Comparison of ENCODE assay signal across 9 mouse cellular contexts in genomic region chr4:118621781-118622180, GRCm38 (mm10). TPM values are rescaled to one million over a fixed set of nuclear protein-coding genes. Genes with fewer than 3 reads are reported as not detected.
DNase-seq lines count a peak whose midpoint lies in the region; ATAC-seq and TF ChIP-seq lines count a peak whose summit lies in the region.
"Had no signal": no experiment of that assay in that cellular context is flagged by ENCODE, and none has a peak within 500 bp of the region (broad histone marks: within the 10 kb centered on the region; RNA-seq: fewer than 3 reads in every experiment).

No protein-coding gene starts in this region.

- WGBS in kidney, postnatal 0 days, result 84% methylated on average over 9 of the region's 9 CpGs
- WGBS in embryonic facial prominence, embryonic 13.5 days, result 91% methylated on average over 9 of the region's 9 CpGs
- 86% methylated on average over 9 of the region's 9 CpGs for WGBS in limb, embryonic 10.5 days
- 91% methylated on average over 9 of the region's 9 CpGs for WGBS in midbrain, postnatal 0 days

- 0 out of 2 replicates have a peak, but pooled peaks cover 3% of the 10 kb centered on the region for H3K9me3 ChIP-seq in kidney, postnatal 0 days (replicated peaks; ENCODE audit: low read length)
- H3K9me3 ChIP-seq in embryonic facial prominence, embryonic 13.5 days, result 0 out of 2 replicates have a peak, but pooled peaks cover 6% of the 10 kb centered on the region
- H3K9me3 ChIP-seq in limb, embryonic 10.5 days (replicated peaks), result no peaks in the 10 kb centered on the region
- no peaks in the 10 kb centered on the region for H3K9me3 ChIP-seq in midbrain, postnatal 0 days (ENCODE audit: low read length)

- no peak overlapping the region for H3K27ac ChIP-seq in kidney, postnatal 0 days
- no peak overlapping the region for H3K27ac ChIP-seq in embryonic facial prominence, embryonic 13.5 days
- H3K27ac ChIP-seq in limb, embryonic 10.5 days, result no peak overlapping the region
- H3K27ac ChIP-seq in midbrain, postnatal 0 days (ENCODE audit: low read depth, low read length), result no peak overlapping the region

- peaks cover 35% of the 10 kb centered on the region for H3K36me3 ChIP-seq in kidney, postnatal 0 days (ENCODE audit: insufficient read depth, low read length)
- H3K36me3 ChIP-seq in embryonic facial prominence, embryonic 13.5 days, result peaks cover 40% of the 10 kb centered on the region
- peaks cover 42% of the 10 kb centered on the region for H3K36me3 ChIP-seq in limb, embryonic 10.5 days
- H3K36me3 ChIP-seq in midbrain, postnatal 0 days (ENCODE audit: insufficient read depth, low read length), result peaks cover 30% of the 10 kb centered on the region

- no peak for DNase-seq in kidney, postnatal 0 days (ENCODE audit: low spot score)
- DNase-seq in kidney, postnatal 36 days, result no peak
- no peak for DNase-seq in limb, embryonic 10.5 days (ENCODE audit: low spot score)
- DNase-seq in midbrain, postnatal 0 days (ENCODE audit: low spot score), result no peak
- DNase-seq in natural killer cell, adult 2 months (ENCODE audit: low spot score in 2 of 2), result no peak
- DNase-seq in ovary, postnatal 36 days (ENCODE audit: low spot score), result no peak
- DNase-seq in layer of hippocampus, adult 9-11 months, result no peak

- TF ChIP-seq CTCF in kidney, postnatal 0 days (IDR thresholded peaks at IDR 0.05; ENCODE audit: low read depth), result no peak
- TF ChIP-seq CTCF in midbrain, postnatal 0 days (IDR thresholded peaks at IDR 0.05), result no peak

- H3K4me3 ChIP-seq in kidney, postnatal 0 days (replicated peaks; ENCODE audit: low read depth, low read length), result peak overlapping the region; percentile 53; the same call in 1 of the 2 replicates
- H3K4me3 ChIP-seq in embryonic facial prominence, embryonic 13.5 days, result peak overlapping the region; percentile 86
- H3K4me3 ChIP-seq in limb, embryonic 10.5 days, result peak overlapping the region; percentile 89
- peak overlapping the region; percentile 69 for H3K4me3 ChIP-seq in midbrain, postnatal 0 days (ENCODE audit: low read depth, low read length)

- peak overlapping the region; percentile 88 for H3K4me2 ChIP-seq in kidney, postnatal 0 days (ENCODE audit: low read length)
- H3K4me2 ChIP-seq in embryonic facial prominence, embryonic 13.5 days, result peak overlapping the region; percentile 94
- peak overlapping the region; percentile 73 for H3K4me2 ChIP-seq in midbrain, postnatal 0 days (ENCODE audit: low read depth, low read length, poor library complexity, severe bottlenecking)

- 0 out of 2 replicates have a peak overlapping the region, but pooled peaks have one; percentile 2 for H3K9ac ChIP-seq in kidney, postnatal 0 days (ENCODE audit: low read depth, low read length)
- H3K9ac ChIP-seq in embryonic facial prominence, embryonic 13.5 days, result peak overlapping the region; percentile 84
- no peak overlapping the region for H3K9ac ChIP-seq in midbrain, postnatal 0 days (replicated peaks; ENCODE audit: low read length, poor library complexity, severe bottlenecking)

- H3K4me1 ChIP-seq in kidney, postnatal 0 days (replicated peaks; ENCODE audit: insufficient read depth, low read length), result 0 out of 2 replicates have a peak, but pooled peaks cover 3% of the 10 kb centered on the region
- H3K4me1 ChIP-seq in embryonic facial prominence, embryonic 13.5 days, result peaks cover 11% of the 10 kb centered on the region
- H3K4me1 ChIP-seq in limb, embryonic 10.5 days, result peaks cover 13% of the 10 kb centered on the region
- peaks cover 6% of the 10 kb centered on the region; the same call in 1 of the 2 replicates for H3K4me1 ChIP-seq in midbrain, postnatal 0 days (ENCODE audit: insufficient read depth, low read length)

- no peaks in the 10 kb centered on the region for H3K27me3 ChIP-seq in kidney, postnatal 0 days (ENCODE audit: insufficient read depth, low read length)
- no peaks in the 10 kb centered on the region for H3K27me3 ChIP-seq in embryonic facial prominence, embryonic 13.5 days
- H3K27me3 ChIP-seq in limb, embryonic 10.5 days (ENCODE audit: low read depth, poor library complexity, severe bottlenecking), result no peaks in the 10 kb centered on the region
- H3K27me3 ChIP-seq in midbrain, postnatal 0 days (ENCODE audit: insufficient read depth, low read length), result no peaks in the 10 kb centered on the region

- no peak for ATAC-seq in kidney, postnatal 0 days (replicated peaks; ENCODE audit: low FRiP score, low read depth)
- no peak for ATAC-seq in embryonic facial prominence, embryonic 13.5 days (ENCODE audit: insufficient number of reproducible peaks, insufficient read depth, low FRiP score, low TSS enrichment, low read depth)
- ATAC-seq in midbrain, postnatal 0 days (ENCODE audit: low FRiP score), result no peak

RNA-seq across cellular contexts. Expression of gene Ebna1bp2, which starts 1.2 kb away (rescaled TPM):
- 139 and 150 TPM in 2 replicates for polyA plus RNA-seq in kidney, postnatal 0 days (2015; fragmentation: Nextera tagmentation; extraction: Ambion mirVana)
- polyA plus RNA-seq in embryonic facial prominence, embryonic 13.5 days (2015; fragmentation: Nextera tagmentation; extraction: Ambion mirVana), result 141 and 164 TPM in 2 replicates
- 180 and 228 TPM in 2 replicates for polyA plus RNA-seq in limb, embryonic 10.5 days (2016; fragmentation: Nextera tagmentation; extraction: Ambion mirVana)
- 29.4 and 40.7 TPM in 2 replicates for total RNA-seq in midbrain, postnatal 0 days (2014; rRNA removed)
- 76.7 and 83.8 TPM in 2 replicates for polyA plus RNA-seq in midbrain, postnatal 0 days (2015; fragmentation: Nextera tagmentation; extraction: Ambion mirVana)

RNA-seq across cellular contexts. Expression of gene Cfap57, which starts 1.2 kb away (rescaled TPM):
- 0.04 and 0.09 TPM in 2 replicates for polyA plus RNA-seq in kidney, postnatal 0 days (2015; fragmentation: Nextera tagmentation; extraction: Ambion mirVana)
- 0.17 and 0.22 TPM in 2 replicates for polyA plus RNA-seq in embryonic facial prominence, embryonic 13.5 days (2015; fragmentation: Nextera tagmentation; extraction: Ambion mirVana)
- 0.36 and 0.64 TPM in 2 replicates for polyA plus RNA-seq in limb, embryonic 10.5 days (2016; fragmentation: Nextera tagmentation; extraction: Ambion mirVana)
- 0.82 and 1.1 TPM in 2 replicates for total RNA-seq in midbrain, postnatal 0 days (2014; rRNA removed)
- 1.4 TPM in 2 replicates for polyA plus RNA-seq in midbrain, postnatal 0 days (2015; fragmentation: Nextera tagmentation; extraction: Ambion mirVana)
- total RNA-seq: gastrocnemius, adult 18-20 months had no signal

RNA-seq across cellular contexts. Expression of gene Olfr62, which starts 37.0 kb away (rescaled TPM):
- not detected in 2 replicates for polyA plus RNA-seq in kidney, postnatal 0 days (2015; fragmentation: Nextera tagmentation; extraction: Ambion mirVana)
- not detected in 2 replicates for polyA plus RNA-seq in embryonic facial prominence, embryonic 13.5 days (2015; fragmentation: Nextera tagmentation; extraction: Ambion mirVana)
- not detected in 2 replicates for polyA plus RNA-seq in limb, embryonic 10.5 days (2016; fragmentation: Nextera tagmentation; extraction: Ambion mirVana)
- not detected in 2 replicates for total RNA-seq in midbrain, postnatal 0 days (2014; rRNA removed)
- not detected in 2 replicates for polyA plus RNA-seq in midbrain, postnatal 0 days (2015; fragmentation: Nextera tagmentation; extraction: Ambion mirVana)
- total RNA-seq: gastrocnemius, adult 18-20 months had no signal
